Mouse (Mus musculus): Measurements from ENCODE around the gene Hpn.

The Hpn gene

DNA sequence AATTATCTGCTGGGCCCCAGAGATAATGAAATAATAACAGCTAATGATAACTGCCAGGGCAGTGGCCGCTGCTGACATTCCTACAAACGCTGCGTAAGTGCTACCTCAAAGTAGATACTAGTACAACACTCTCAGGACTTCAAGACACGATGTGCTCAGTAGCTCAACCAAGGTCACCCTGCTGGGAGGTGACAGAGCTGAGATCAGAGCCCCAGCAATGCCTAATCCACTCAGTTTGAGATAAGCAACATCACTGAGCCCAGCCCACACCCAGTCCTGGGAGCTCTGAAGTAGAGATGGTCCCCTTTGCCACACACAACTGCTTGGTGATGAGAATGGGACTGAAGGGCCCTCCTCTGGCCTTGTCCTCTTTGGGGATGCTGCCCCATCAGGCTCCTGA lies 25.2 kb upstream of the Hpn start:
- DNase-seq = no peak

DNA sequence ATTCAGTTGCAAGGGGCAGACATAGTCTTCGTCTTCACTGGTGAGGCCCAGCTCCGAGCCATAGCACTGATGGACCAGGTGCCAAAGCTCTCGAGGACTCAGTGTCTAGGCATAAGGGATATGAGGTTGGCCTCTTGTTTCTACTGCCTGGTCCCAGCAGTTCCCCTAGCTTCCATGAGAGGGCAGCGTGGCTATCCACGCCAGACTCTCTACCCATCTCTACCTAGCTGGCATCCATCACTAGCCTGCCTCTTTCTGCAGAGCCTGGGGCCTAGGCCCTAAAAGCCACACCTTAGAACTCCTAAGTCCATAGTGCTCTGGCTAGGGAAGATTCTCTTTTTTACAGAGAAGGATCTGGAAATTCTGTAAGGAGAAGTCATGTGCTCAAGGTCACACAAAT lies 24.7 kb upstream of the Hpn start:
- DNase-seq = peak; percentile 59

DNA sequence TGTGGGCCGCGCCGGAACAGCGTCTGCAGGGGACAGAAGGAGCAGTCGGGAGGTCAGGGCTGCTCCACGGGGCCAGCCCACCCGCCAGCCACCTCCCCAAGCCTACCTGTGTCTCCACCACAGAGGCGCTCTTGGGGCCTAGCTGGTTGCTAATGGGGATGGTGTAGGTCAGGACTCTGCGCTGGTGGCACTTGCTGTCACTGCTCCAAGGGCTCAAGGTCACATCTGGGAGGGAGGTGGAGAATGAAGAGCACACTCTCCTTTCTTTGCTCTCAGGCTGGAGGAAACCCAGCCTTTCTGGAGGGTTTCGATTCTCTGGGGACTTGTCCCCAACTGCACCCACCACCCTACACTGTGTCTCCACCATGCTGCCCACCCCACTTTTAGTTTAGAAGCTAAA lies 20.6 kb upstream of the Hpn start:
- no peak for DNase-seq

DNA sequence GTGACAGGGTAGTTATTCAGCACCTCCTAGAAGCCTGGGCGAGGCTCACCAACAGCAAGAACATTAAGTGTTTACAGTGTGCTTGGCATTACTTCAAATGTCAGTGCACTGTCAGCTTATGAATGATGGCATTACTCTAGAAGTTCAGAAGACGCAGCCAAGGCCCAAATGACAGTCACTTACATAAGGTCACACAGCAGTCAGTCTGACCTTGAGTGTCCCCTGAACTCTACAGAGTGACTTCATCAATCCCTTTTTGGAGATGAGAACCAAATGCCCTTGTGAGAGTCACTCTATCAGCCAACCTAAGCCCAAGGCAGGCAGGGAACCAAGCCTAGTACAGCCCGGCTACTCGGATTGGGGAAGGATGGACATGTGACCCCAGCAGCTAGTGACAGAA lies 16.8 kb upstream of the Hpn start:
- DNase-seq = no peak

DNA sequence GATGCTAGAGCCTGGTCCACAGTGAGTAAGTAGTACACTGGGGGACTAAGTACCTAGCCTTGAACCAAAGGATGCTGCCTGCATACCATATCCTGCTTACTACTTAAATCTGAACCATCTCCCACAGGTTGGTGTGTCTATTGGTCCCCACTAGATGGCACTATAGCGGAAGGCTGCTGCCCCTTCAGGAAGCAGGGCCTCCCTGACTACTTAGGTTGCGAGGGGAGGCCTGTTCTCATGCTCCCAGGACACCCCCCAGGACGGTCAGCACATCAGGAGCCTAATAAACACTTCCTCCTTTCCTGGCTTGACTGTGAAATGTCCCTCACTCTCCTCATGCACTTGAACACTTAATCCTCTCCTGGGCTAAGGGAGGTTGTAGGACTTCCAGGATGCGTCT lies 15.8 kb upstream of the Hpn start:
- DNase-seq = no peak

DNA sequence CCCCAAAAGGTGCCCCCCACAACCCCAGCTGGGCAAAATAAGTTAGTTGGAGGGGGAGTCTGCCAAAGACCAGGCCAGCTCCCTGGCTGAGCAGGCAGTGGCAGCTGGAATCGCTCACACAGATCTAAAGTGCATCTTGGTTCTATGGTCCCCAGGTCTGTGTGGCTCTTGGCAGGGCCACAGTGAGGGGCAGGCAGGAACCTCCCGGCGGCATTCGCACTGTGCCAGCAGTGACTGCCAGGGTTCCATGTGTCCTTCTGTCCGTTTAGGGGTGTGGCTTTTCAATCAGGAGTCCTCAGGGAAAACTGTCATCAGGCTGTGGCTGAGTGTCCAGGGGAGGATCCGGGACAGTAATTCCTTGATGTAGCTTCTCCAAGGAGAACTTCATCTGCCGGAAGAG lies 15.1 kb upstream of the Hpn start:
- DNase-seq = no peak

DNA sequence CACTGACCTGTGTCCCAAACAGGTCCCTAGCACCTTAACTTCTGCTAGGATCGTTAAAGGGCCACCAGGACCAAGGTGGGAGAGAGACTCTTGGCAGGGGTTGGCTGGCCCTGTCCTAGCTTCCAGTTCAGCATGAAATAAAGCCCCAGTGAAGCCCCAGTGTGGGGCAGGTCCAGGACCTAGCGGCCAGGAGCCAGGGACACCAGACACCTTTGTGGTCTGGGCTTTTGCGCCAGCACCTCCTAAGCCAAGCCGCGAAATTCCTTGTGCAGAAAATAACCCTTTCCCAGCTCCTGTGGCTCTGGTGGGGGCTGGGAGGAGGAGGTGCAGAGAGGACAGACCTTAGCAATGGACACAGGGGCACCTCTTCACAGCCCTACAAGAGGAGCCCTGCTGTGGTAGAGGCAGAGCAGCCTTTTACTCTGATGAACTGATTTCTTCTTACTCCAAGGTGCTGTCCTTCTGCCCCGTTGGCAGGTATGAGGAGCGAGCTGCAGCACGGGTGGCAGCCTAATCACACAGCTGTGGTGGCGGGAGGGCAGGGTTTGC lies 13.1 kb upstream of the Hpn start:
- no peak for DNase-seq

DNA sequence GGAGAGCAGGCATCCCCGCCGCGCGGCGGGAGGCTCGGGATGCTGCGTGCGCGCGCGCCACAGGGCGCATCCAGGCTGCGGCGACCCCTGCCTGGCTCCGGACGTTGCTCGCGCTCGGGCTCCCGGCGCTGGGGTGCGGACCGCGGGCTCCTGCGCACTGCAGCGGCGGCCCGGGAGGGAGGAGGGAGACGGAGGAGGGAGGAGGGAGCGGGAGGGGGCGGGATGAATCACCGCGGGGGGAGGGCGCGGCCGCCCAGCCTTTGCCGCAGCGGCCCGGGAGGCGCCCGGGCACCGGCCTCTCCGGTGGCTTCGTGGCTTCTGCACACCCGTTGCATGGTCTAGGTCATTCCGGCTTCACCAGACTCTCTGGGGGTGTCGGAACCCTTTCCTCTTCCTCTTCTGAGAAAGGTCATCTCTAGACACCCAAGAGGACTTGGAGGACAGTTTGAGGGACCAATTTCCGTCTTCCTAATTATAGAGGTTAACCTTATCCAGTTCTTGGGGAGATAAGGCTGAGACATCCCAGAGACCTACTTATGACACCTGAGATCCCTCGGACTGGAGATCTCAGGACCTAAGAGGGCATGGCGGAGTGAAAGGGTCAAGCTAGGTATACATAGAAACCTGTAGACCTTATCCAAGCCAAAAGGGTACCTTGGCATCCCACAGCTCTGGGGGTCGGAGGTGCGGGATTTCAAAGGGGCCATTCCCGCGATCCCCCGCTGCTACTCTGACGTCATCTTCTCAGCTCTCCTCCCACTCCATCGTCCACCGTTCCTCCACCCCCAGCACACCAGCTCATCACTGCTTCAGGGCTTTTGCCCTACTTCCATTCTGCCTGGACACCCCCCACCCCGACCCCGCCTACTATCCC lies 12.0 kb upstream of the Hpn start, which contains the start of gene Scn1b:
Gene Scn1b (minus strand): TSS at position 153 of the 874 bp plus-strand sequence.
- no peak for DNase-seq

DNA sequence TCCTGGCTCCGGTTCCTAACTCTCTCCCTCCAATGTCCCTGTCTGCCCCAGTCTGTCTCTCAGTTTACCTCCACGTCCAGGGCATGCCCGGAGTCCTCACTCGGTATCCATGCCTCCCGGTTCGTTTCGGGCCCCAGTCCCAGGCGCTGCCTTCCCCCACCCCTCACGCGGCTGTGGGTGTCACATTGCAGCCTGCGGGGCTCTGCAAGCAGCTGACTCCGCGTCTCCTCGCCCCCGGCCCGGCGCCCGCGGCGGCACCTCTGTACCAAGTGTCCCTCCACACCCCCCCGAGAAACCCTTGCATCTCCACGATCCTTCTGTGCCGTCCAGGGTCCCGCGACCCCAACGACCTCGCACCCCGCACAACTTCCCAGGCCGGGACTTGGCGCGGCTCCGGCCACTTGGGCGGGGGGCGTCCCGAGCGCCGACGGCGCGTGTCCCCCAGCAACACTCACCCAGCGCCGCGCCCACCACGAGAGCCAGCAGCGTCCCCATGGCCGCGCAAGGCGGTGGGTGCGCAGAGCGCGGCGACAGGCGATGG lies 11.2 kb upstream of the Hpn start:
- DNase-seq = no peak

DNA sequence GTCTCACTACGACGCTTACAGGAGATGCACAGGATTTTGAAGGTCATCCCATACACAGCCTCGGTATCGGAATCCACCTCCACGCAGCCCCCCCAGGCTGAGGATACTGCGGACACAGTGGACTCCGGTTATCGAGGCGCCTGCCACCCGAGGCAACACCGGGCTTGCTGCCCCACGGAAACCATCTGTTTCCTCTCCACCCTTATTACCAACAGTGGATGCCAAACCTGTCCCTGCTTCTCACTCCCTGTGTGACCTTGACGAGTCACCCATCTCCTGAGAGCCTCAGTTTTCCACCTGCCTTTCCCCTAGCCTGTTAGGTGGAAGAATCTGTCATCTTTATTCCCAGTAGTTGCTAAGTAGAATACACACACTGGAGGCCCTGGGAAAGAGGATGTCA lies 10.0 kb upstream of the Hpn start:
- DNase-seq = no peak

DNA sequence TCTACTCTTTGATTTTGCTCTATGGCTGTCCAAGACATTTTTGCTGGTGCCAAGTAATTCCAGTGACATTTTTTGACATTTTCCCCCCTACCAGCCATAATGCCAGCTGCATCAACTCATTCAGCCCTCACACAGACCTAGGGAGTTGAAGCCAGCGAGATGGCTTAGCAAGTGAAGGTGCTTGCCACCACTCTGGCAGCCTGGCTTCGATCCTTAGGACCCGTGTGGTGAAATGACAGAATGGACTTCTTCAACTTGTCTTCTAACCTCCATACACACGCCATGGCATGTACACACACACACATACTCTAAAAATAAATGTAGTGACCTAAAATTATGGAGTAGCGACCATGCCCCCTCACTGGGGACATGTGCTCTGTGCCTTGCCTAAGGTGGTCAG lies 9.3 kb upstream of the Hpn start:
- no peak for DNase-seq

DNA sequence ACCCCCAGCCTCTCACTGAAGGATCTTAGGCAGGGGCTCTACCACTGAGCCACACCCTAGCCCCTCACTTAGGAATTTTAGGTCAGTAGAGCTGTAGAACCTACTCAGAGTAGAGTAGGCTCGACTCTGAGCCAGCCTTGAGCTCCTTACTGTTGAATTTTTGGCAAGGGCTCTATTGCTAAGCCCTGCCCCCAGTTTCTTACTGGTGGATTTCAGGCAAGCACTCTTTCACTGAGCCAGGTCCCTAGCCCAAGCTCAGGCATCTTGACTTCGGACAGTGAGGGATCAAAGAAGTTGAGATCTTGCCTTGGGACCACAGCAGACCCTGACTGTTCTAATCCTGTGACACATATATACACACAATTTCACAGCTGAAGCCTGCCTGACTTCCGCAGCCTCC lies 8.6 kb upstream of the Hpn start:
- DNase-seq = no peak

DNA sequence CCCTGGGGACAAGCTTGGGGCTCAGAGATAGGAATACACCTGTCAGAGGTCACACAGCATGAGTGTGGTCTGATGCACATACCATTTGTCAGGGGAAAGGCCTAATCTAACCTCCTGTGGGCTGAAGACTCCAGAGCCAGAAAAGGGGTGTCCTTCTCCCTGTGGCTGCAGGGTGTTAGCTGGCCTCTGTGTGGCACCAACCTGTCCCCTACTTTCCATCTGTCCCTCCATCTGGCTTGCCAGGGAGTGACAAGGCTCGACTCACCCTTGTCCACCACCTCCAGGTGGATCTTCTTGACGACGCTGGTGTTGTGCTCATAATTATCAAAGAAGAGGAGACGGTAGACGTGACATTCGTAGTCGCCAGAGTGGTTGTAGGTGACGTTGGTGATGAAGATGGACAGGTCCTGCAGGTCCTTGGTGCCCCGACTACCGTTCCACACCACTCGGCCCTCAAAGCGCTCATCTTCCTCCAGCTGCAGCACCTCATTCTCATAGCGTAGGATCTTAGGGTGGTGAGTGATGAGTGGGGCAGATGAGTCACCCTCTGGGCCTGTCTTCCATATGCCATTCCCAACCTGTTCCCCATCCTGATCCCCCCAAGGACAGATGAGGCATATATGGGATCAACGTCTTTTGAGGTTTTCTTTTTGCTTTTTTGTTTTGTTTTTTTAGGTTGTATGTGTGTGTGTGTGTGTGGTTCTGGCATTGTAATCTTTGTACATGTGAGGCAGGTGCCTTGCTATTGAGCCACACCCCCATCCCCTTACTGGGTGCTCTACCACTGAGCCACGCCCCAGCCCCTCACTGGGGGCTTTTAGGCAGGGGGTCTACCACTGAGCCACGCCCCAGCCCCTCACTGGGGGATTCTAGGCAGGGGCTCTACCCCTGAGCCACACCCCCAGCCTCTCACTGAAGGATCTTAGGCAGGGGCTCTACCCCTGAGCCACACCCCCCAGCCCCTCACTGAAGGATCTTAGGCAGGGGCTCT lies 7.8 kb upstream of the Hpn start:
- DNase-seq = no peak

DNA sequence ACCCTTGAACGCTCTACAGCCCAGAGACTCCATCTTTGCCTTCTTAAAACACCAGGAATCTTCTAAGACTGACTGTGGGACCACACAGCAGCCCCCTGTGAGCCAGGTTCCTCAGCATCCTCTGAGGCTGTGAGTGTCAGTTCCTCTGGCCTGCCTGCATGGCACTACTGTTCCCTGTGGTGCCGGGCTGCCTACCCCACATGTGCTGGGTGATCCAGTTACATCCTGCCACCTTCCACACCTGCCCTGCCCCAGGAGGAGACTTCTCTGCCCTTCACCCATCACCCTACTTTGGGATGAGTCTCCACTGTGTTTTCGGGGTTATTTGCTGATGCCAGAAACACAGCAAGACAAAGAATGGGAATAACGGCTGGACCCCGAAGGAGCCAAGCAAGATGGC lies 4.5 kb upstream of the Hpn start:
- DNase-seq = no peak

DNA sequence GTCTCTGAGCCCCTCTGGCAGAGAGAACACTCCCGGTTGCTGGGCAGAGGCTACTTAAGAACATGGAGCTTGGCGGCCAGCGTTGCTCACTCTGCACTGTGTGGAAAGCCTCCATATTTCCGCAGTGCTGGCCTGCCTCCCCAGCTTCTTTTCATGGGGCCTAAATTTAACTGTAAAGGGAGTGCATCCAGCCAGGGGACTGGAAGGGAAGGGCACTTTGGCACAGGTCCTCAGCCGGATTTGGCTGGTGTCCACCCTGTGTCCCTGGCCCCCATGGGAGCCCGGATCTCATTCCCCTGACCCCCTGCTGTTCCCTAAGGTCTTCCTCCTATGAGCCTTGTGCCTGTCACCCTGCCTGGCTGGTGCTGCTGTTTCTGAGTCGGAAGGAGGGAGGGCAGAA lies 3.4 kb upstream of the Hpn start:
- no peak for DNase-seq

DNA sequence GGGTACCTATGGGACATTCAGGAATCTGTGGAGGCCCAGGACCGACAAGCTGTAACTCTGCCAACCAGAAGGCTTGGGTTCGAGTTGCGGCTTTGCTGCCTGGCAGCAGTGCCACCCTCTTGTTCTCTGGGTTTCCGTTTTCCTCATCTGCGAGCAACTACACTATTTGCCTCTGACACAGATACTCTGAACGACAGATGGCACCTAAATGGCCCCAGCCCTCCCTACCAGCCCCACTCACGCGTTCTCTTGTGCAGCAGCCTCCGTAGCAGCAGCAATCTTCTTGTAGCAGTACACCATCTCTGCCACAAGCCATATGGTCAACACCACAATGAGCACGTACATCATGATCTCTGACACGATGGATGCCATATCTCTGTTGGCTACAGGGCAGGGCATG lies 2.4 kb upstream of the Hpn start:
- no peak for DNase-seq

DNA sequence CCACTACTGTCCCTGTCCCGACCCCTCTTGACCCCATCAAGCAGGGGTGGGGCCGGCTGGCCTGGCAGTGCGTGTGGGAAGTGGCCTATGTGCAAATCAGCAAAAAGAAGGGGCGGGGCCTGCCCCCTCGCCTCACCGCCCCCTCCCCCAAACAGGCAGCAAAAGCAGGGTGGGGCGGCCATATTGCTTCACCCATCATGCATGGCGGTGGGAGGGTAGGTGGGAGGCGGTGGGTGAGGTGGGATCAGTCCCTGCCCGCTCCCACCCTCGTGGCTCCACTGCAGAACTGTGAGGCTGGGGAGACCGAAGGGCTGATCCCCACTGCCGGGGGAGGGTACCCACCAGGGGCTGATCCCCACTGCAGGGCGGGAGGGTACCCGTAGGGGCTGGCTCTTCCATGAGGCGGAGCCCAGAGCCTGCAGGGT lies 1.6 kb upstream of the Hpn start:
- DNase-seq = peak; percentile 36

DNA sequence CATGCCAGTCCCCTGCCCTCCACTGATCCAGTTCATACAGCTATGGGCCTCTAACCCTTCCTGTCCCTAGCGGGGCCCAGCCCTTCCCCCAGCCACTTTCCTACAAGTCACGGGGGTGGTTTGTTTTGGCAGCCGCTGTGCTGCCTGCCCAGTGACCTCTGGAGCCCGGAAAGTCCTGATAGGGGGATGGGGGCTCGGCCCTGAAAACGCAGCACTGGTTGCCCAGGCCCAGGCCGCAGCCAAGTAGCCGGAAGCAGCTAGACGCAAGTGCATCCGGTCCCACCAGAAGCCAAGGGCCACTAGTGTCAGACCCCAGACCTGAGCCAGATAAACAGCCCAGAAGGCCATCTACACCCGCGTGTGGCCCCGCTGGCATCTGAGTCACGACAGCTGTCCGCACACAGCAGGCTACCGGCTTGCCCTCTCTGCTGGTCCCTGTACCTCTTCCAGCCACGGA lies 525 bp upstream of the Hpn start:
- DNase-seq = peak; percentile 95

DNA sequence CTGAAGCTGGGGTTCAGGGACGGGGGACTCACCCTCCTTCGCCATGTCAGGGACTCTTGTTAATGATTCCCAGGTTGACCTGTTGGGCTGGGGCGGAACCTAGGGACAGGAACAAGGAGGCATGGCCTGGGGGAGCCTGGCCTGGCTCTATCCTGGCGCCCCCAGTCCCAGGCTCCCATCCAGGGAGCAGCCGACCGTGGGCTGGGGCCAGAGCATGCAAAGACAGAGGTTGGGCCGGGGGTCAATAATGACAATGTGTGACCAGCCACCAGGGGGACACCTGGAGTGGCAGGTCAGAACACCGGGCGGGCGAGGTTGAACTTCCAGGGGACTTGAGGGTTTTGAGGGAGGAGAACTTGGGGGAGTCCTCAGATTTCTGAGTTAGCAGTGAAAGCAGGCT lies 444 bp downstream of the Hpn start:
- peak; percentile 81 for DNase-seq

DNA sequence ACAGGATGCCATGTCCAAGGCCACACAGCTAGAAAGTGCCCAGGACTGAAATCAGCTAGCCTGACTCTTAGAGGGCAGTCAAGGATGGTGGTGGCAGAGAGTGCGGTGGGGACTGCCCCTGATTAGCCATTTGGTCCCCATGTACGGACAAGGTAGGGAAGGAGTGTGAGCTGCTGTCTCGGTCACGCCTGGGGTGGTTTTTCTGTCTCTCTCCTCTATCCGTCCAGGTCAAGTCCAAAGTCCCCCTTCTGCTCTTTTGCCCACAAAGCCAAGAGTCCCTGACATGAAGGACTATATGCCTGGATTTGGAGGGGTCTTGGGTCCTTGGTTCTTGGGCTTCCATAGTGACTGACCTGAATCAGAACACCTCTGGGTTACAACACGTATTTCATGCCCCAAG lies 1.3 kb downstream of the Hpn start:
- peak; percentile 80 for DNase-seq

DNA sequence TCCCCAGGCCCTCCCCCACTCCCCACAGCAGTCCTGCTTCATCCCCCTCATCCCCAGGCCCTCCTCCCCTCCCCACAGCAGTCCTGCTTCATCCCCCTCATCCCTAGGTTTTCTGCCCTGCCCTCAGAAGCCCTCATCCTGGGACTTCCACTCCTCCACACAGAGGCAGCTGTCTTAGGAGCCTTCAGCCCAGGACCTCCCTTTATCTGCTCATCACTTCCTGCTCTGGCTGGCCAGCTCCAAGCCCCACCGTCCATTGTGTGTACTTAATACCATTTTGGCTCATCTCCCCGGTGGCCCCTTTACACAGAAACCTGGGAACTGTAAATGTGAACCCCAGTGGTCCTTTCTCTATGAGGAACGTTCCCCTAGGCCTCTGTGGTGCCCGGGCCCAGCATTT lies 3.1 kb downstream of the Hpn start:
- DNase-seq = no peak

DNA sequence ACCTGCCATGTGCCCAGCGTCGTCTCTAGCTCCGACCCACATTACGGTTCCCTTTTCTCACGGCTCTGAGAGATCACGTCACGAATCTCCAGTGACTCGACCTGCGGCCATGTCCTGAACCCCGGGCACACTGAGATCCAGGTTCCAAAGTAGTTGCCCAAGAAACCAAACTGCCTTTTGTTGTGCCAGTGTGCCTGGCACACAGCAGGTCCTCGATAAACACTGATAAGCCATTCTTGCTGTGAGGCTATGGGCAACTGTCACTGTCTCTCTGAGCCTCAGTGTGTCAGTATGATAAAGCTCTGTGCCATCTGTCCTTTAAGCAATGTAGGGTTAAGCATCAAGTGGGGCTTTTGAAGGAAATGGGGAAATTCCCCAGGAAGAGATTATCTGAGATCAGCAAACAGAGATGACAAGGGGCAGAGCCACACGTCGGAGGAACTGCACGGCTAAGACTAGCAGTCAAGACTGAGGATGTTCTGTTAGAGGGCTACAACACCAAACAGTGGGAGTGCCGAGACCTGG lies 4.2 kb downstream of the Hpn start:
- DNase-seq = no peak

DNA sequence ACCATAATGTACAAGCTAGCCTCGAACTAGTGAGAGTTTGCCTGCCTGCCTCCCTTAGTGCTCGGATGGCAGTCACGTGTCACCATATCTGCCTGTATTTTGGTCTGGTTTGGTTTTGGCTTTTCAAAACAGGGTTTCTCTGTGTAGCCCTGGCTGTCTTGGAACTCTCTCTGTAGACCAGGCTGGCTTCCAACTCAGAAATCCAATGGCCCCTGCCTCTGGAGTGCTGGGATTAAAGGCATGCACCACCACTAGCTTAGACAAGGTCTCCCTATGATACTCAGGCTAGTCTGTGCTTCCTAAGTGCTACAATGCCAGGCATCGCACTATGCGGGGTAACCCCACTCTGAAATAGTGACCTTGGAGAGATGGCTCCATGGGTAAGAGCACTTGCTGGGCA lies 5.3 kb downstream of the Hpn start:
- DNase-seq = no peak

Measured in kidney, adult 11 months (tissue).